Mouse (Mus musculus): ENCODE data around the gene Gsto1. TPM values are rescaled to one million over a fixed set of nuclear protein-coding genes. Genes with fewer than 3 reads are reported as not detected.

Gene Gsto1
- total and polyA plus RNA-seq, 3 experiments, result 143 to 461 (median 190) TPM

DNA sequence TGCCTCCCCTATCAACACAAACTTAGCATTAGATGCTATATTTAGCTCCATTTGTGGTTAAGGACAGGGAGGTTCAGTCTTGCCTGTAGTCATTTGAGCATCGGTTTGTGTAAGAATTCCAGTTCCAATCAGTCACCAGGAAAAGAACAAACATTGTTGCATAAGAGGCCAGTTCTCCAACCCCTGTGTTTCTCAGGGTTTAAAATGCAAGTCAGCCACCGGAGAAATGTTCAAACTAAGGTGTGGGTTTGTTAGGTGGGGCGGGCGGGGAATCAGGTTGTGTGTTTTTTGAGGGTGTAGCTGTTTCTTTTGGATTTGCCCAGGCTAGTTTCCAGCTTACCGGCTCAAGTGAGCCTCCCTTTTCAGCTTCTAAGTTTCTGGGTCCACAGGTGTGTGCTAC is 20.2 kb upstream of the Gsto1 start:
- no peaks in the 10 kb centered on the region for H3K9me3 ChIP-seq (replicated peaks; ENCODE audit: insufficient read depth, low read length)
- no peak overlapping the region for H3K4me3 ChIP-seq (ENCODE audit: control insufficient read depth in 1 of 2, insufficient read depth in 1 of 2, low read depth in 2 of 2, low read length in 2 of 2)
- H3K36me3 ChIP-seq (ENCODE audit: control insufficient read depth in 1 of 2, insufficient read depth in 2 of 2, low read length in 2 of 2), result no peaks in the 10 kb centered on the region
- H3K79me2 ChIP-seq (ENCODE audit: control insufficient read depth, insufficient read depth, low read length, poor library complexity), result no peaks in the 10 kb centered on the region
- no peak overlapping the region for H3K9ac ChIP-seq (ENCODE audit: control insufficient read depth, low read depth, low read length, poor library complexity, severe bottlenecking)
- H3K4me1 ChIP-seq (ENCODE audit: control insufficient read depth in 1 of 2, insufficient read depth in 2 of 2, low read length in 2 of 2), result no peaks in the 10 kb centered on the region
- H3K27ac ChIP-seq (ENCODE audit: control insufficient read depth, low read depth, low read length), result no peak overlapping the region
- H3K27me3 ChIP-seq (ENCODE audit: control insufficient read depth in 1 of 2, insufficient read depth in 2 of 2, low read length in 2 of 2), result no peaks in the 10 kb centered on the region
- DNase-seq (ENCODE audit: low read depth, low spot score), result no peak
- TF ChIP-seq ELF1 (IDR thresholded peaks at IDR 0.05; ENCODE audit: low read depth, low read length) (no peak), JUND (IDR thresholded peaks at IDR 0.05; ENCODE audit: low read depth, low read length) (no peak), USF1 (IDR thresholded peaks at IDR 0.05; ENCODE audit: low read depth, low read length) (no peak), ZMIZ1 (IDR thresholded peaks at IDR 0.05; ENCODE audit: low read depth, low read length) (no peak), RAD21 (IDR thresholded peaks at IDR 0.05; ENCODE audit: low read depth, low read length) (no peak), SMC3 (IDR thresholded peaks at IDR 0.05; ENCODE audit: low read depth, low read length) (no peak), SIN3A (IDR thresholded peaks at IDR 0.05; ENCODE audit: low read length) (no peak), POLR2AphosphoS5 (IDR thresholded peaks at IDR 0.05; ENCODE audit: borderline replicate concordance, low read depth, low read length) (no peak), POLR2A (IDR thresholded peaks at IDR 0.05; ENCODE audit: control insufficient read depth in 1 of 2, insufficient read depth in 1 of 2, low read depth in 1 of 2, low read length in 2 of 2, poor library complexity in 1 of 2) (no peak), CHD2 (IDR thresholded peaks at IDR 0.05; ENCODE audit: low read length) (no peak), HCFC1 (IDR thresholded peaks at IDR 0.05; ENCODE audit: low read depth, low read length) (no peak), MAFK (IDR thresholded peaks at IDR 0.05; ENCODE audit: borderline replicate concordance, low read depth, low read length) (no peak), NRF1 (IDR thresholded peaks at IDR 0.05; ENCODE audit: insufficient read depth, low read depth, low read length, poor library complexity, severe bottlenecking) (no peak), GABPA (IDR thresholded peaks at IDR 0.05; ENCODE audit: low read depth, low read length) (no peak), BHLHE40 (IDR thresholded peaks at IDR 0.05; ENCODE audit: borderline replicate concordance, low read depth, low read length) (no peak)

DNA sequence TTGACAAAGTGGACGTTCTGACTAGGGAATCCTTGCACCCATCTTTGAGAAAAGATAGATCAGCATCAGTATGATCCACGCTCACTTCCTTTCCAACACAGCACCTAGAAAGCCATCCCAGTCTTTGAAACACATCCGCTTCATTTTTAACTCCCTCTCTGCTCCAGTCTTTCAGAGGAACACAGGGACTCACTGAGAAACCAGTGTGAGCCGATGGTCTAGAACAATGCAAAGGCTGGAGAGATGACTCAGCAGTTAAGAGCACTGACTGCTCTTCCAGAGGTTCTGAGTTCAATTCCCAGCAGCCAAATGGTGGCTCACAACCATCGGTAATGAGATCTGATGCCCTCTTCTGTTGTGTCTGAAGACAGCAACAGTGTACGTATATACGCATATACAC is 19.0 kb upstream of the Gsto1 start:
- Histone ChIP-seq H3K4me3 (ENCODE audit: control insufficient read depth in 1 of 2, insufficient read depth in 1 of 2, low read depth in 2 of 2, low read length in 2 of 2) (no peak overlapping the region), H3K27ac (ENCODE audit: control insufficient read depth, low read depth, low read length) (no peak overlapping the region), H3K27me3 (ENCODE audit: control insufficient read depth in 1 of 2, insufficient read depth in 2 of 2, low read length in 2 of 2) (no peaks in the 10 kb centered on the region), H3K9me3 (replicated peaks; ENCODE audit: insufficient read depth, low read length) (no peaks in the 10 kb centered on the region), H3K79me2 (ENCODE audit: control insufficient read depth, insufficient read depth, low read length, poor library complexity) (no peaks in the 10 kb centered on the region), H3K9ac (ENCODE audit: control insufficient read depth, low read depth, low read length, poor library complexity, severe bottlenecking) (no peak overlapping the region), H3K36me3 (ENCODE audit: control insufficient read depth in 1 of 2, insufficient read depth in 2 of 2, low read length in 2 of 2) (no peaks in the 10 kb centered on the region), H3K4me1 (ENCODE audit: control insufficient read depth in 1 of 2, insufficient read depth in 2 of 2, low read length in 2 of 2) (no peaks in the 10 kb centered on the region)
- no peak for DNase-seq (ENCODE audit: low read depth, low spot score)
- TF ChIP-seq RCOR1 (IDR thresholded peaks at IDR 0.05; ENCODE audit: low read depth, low read length), result no peak
- TF ChIP-seq KAT2A (conservative IDR thresholded peaks at IDR 0.05; ENCODE audit: low read depth, low read length), result no peak
- TF ChIP-seq MAZ (IDR thresholded peaks at IDR 0.05; ENCODE audit: low read depth, low read length), result no peak
- no peak for TF ChIP-seq MEF2A (IDR thresholded peaks at IDR 0.05; ENCODE audit: extremely low read depth, insufficient replicate concordance, low read depth, low read length, poor library complexity, severe bottlenecking)
- TF ChIP-seq MAX (IDR thresholded peaks at IDR 0.05; ENCODE audit: low read length), result no peak
- no peak for TF ChIP-seq MYC (IDR thresholded peaks at IDR 0.05; ENCODE audit: low read depth, low read length)
- no peak for TF ChIP-seq NRF1 (IDR thresholded peaks at IDR 0.05; ENCODE audit: insufficient read depth, low read depth, low read length, poor library complexity, severe bottlenecking)
- no peak for TF ChIP-seq ZKSCAN1 (IDR thresholded peaks at IDR 0.05; ENCODE audit: low read depth, low read length)
- TF ChIP-seq ETS1 (IDR thresholded peaks at IDR 0.05; ENCODE audit: low read depth, low read length), result no peak
- TF ChIP-seq MXI1 (IDR thresholded peaks at IDR 0.05; ENCODE audit: low read depth, low read length), result no peak
- no peak for TF ChIP-seq SIN3A (IDR thresholded peaks at IDR 0.05; ENCODE audit: low read length)
- TF ChIP-seq ZC3H11A (IDR thresholded peaks at IDR 0.05; ENCODE audit: low read depth, low read length), result no peak
- TF ChIP-seq MAFK (IDR thresholded peaks at IDR 0.05; ENCODE audit: borderline replicate concordance, low read depth, low read length), result no peak
- TF ChIP-seq BHLHE40 (IDR thresholded peaks at IDR 0.05; ENCODE audit: borderline replicate concordance, low read depth, low read length), result no peak
- no peak for TF ChIP-seq USF2 (IDR thresholded peaks at IDR 0.05; ENCODE audit: borderline replicate concordance in 1 of 2, insufficient read depth in 1 of 2, low read depth in 1 of 2, low read length in 2 of 2)
- no peak for TF ChIP-seq HCFC1 (IDR thresholded peaks at IDR 0.05; ENCODE audit: low read depth, low read length)
- TF ChIP-seq GABPA (IDR thresholded peaks at IDR 0.05; ENCODE audit: low read depth, low read length), result no peak
- no peak for TF ChIP-seq RAD21 (IDR thresholded peaks at IDR 0.05; ENCODE audit: low read depth, low read length)
- TF ChIP-seq TCF12 (IDR thresholded peaks at IDR 0.05; ENCODE audit: low read depth, low read length), result no peak
